Mouse (Mus musculus) CH12.LX (cell line): ENCODE measurements around the gene Mctp2. TPM values are rescaled to one million over a fixed set of nuclear protein-coding genes. Genes with fewer than 3 reads are reported as not detected.

Experiments used
- DNase-seq: peaks from one replicate; pipeline ENCODE4 v3.0.0-alpha.2; 2013; ENCODE audit errors: extremely low read depth
- H3K27ac ChIP-seq: 2 replicates; pipeline ENCODE4 v1.5.1; 2012; ENCODE audit warnings: low read depth, mild to moderate bottlenecking, control low read depth, moderate library complexity; ENCODE audit not compliant: insufficient read depth
- H3K27me3 ChIP-seq: replicated peaks from 2 replicates; pipeline ENCODE3; 2012; ENCODE audit warnings: inconsistent platforms
- H3K36me3 ChIP-seq, 2 experiments: replicated peaks in 1 of 2; 2 replicates each; pipeline versions ENCODE3 to v1.6.1; 2012; ENCODE audit warnings: inconsistent platforms in 1 of 2, low read length in 1 of 2, mild to moderate bottlenecking in 1 of 2, mixed read lengths in 1 of 2, moderate library complexity in 1 of 2; ENCODE audit not compliant: control insufficient read depth in 1 of 2, insufficient read depth in 1 of 2
- H3K4me1 ChIP-seq, 2 experiments: 2 replicates each; pipeline ENCODE4 v1.6.1; 2012; ENCODE audit warnings: inconsistent platforms in 1 of 2, moderate library complexity in 1 of 2; ENCODE audit not compliant: insufficient read depth in 2 of 2, control insufficient read depth in 1 of 2
- H3K4me2 ChIP-seq: 2 replicates; pipeline ENCODE4 v1.6.1; 2012; ENCODE audit warnings: low read depth, mild to moderate bottlenecking, control low read depth; ENCODE audit not compliant: poor library complexity, insufficient read depth, severe bottlenecking
- H3K4me3 ChIP-seq, 3 experiments: fragments of 150-350 bp in 1 of 3; sonication (generic) in 1 of 3; replicated peaks in 1 of 3; 2 replicates each; pipeline versions ENCODE3 to v1.5.1; 2011 to 2012; ENCODE audit warnings: low read depth in 2 of 3, low read length in 2 of 3, mild to moderate bottlenecking in 2 of 3, moderate library complexity in 2 of 3, control low read depth in 1 of 3, improper control_type of control experiment in 1 of 3, inconsistent platforms in 1 of 3, mixed read lengths in 1 of 3; ENCODE audit not compliant: poor library complexity in 1 of 3
- H3K79me2 ChIP-seq: replicated peaks from 2 replicates; pipeline ENCODE4 v1.6.1; 2012; ENCODE audit warnings: mild to moderate bottlenecking, moderate library complexity; ENCODE audit not compliant: control insufficient read depth, poor library complexity, insufficient read depth, severe bottlenecking; ENCODE audit errors: extremely low read depth
- H3K9ac ChIP-seq: 2 replicates; pipeline ENCODE4 v1.6.1; 2012; ENCODE audit warnings: low read depth, mild to moderate bottlenecking, control low read depth, moderate library complexity; ENCODE audit not compliant: insufficient read depth
- H3K9me3 ChIP-seq: replicated peaks from 2 replicates; pipeline ENCODE3; 2012; ENCODE audit warnings: low read length, inconsistent platforms, mixed read lengths
- BHLHE40 ChIP-seq: IDR thresholded peaks from 2 replicates; pipeline ENCODE4 v1.6.1; 2011; ENCODE audit warnings: mild to moderate bottlenecking, low read depth, low read length, improper control_type of control experiment
- CTCF ChIP-seq, 2 experiments: IDR thresholded peaks in 1 of 2; conservative IDR thresholded peaks in 1 of 2; 2 replicates each; pipeline ENCODE4 v1.5.1; 2011 to 2012; ENCODE audit warnings: low read depth in 2 of 2, low read length in 2 of 2, improper control_type of control experiment in 1 of 2, inconsistent platforms in 1 of 2, mild to moderate bottlenecking in 1 of 2, moderate library complexity in 1 of 2
- ELF1 ChIP-seq: IDR thresholded peaks from 2 replicates; pipeline ENCODE4 v1.6.1; 2014; ENCODE audit warnings: low read depth, mild to moderate bottlenecking, inconsistent platforms, low read length, improper control_type of control experiment
- EP300 ChIP-seq: IDR thresholded peaks from 2 replicates; pipeline ENCODE4 v1.6.1; 2011; ENCODE audit warnings: low read length, improper control_type of control experiment
- HCFC1 ChIP-seq: IDR thresholded peaks from 2 replicates; pipeline ENCODE4 v1.6.1; 2012; ENCODE audit warnings: low read depth, mild to moderate bottlenecking, inconsistent platforms, low read length, improper control_type of control experiment
- JUND ChIP-seq: conservative IDR thresholded peaks from 2 replicates; pipeline ENCODE4 v1.6.1; 2011; ENCODE audit warnings: low read depth, low read length, improper control_type of control experiment
- KAT2A ChIP-seq: IDR thresholded peaks from 2 replicates; pipeline ENCODE4 v1.6.1; 2012; ENCODE audit warnings: low read length, improper control_type of control experiment, inconsistent platforms; ENCODE audit not compliant: insufficient replicate concordance
- MAFK ChIP-seq: IDR thresholded peaks from 2 replicates; pipeline ENCODE4 v1.6.1; 2011; ENCODE audit warnings: low read length, improper control_type of control experiment; ENCODE audit not compliant: insufficient replicate concordance
- MAX ChIP-seq: IDR thresholded peaks from 2 replicates; pipeline ENCODE4 v1.6.1; 2011; ENCODE audit warnings: low read length, improper control_type of control experiment
- MAZ ChIP-seq: IDR thresholded peaks from 2 replicates; pipeline ENCODE4 v1.6.1; 2012; ENCODE audit warnings: low read depth, mild to moderate bottlenecking, inconsistent platforms, low read length, improper control_type of control experiment, moderate library complexity
- MYC ChIP-seq: IDR thresholded peaks from 2 replicates; pipeline ENCODE4 v1.6.1; 2011; ENCODE audit warnings: low read depth, mild to moderate bottlenecking, improper control_type of control experiment, low read length
- PAX5 ChIP-seq: IDR thresholded peaks from 2 replicates; pipeline ENCODE4 v1.6.1; 2012; ENCODE audit warnings: low read length, inconsistent platforms, mixed read lengths
- RAD21 ChIP-seq: IDR thresholded peaks from 2 replicates; pipeline ENCODE4 v1.6.1; 2011; ENCODE audit warnings: low read depth, mild to moderate bottlenecking, low read length, improper control_type of control experiment, moderate library complexity
- TBP ChIP-seq: conservative IDR thresholded peaks from 2 replicates; pipeline ENCODE4 v1.6.1; 2011; ENCODE audit warnings: low read depth, low read length, improper control_type of control experiment
- USF1 ChIP-seq: IDR thresholded peaks from 2 replicates; pipeline ENCODE4 v1.6.1; 2014; ENCODE audit warnings: low read depth, mild to moderate bottlenecking, inconsistent platforms, low read length, improper control_type of control experiment
- USF2 ChIP-seq: conservative IDR thresholded peaks from 2 replicates; pipeline ENCODE4 v1.6.1; 2011; ENCODE audit warnings: low read depth, low read length, improper control_type of control experiment
- ZKSCAN1 ChIP-seq: IDR thresholded peaks from 2 replicates; pipeline ENCODE4 v1.6.1; 2012; ENCODE audit warnings: low read depth, inconsistent platforms, low read length, improper control_type of control experiment, borderline replicate concordance
- ZNF384 ChIP-seq: IDR thresholded peaks from 2 replicates; pipeline ENCODE4 v1.6.1; 2012; ENCODE audit warnings: low read depth, low read length, improper control_type of control experiment, inconsistent platforms
- dilution Hi-C: fragments of 300-500 bp; cut with MboI; formaldehyde crosslinking; loops from 2 replicates; pipeline ENCODE4 v1.14.3; 2020; ENCODE audit warnings: low sequenced_read_pairs; ENCODE audit not compliant: extremely low pct_unique_long_range_greater_than_20kb, extremely low pct_ligation_motif_present
- in situ Hi-C: fragments of 300-500 bp; cut with MboI; formaldehyde crosslinking; loops from 3 replicates; pipeline ENCODE4 v1.14.3; 2019; ENCODE audit warnings: low sequenced_read_pairs, low pct_ligation_motif_present, low pct_unique_long_range_greater_than_20kb, mixed read lengths
- polyA plus RNA-seq: library from polyadenylated mRNA; unstranded; fragments of >175 nt; gene quantifications from 2 replicates; pipeline ENCODE4 v1.2.1, GENCODE M21; 2012; ENCODE audit warnings: low read depth; ENCODE audit not compliant: insufficient read length
- total RNA-seq, 2 experiments: library from RNA; depleted of rRNA; stranded (reverse); fragments of 300-350 nt in 1 of 2; fragments of >200 nt in 1 of 2; gene quantifications; 2 replicates each; pipeline ENCODE4 v1.2.3; 2012 to 2014

Mctp2 gene
- total and polyA plus RNA-seq, 3 experiments, result 0.23 to 0.48 (median 0.38) TPM

DNA sequence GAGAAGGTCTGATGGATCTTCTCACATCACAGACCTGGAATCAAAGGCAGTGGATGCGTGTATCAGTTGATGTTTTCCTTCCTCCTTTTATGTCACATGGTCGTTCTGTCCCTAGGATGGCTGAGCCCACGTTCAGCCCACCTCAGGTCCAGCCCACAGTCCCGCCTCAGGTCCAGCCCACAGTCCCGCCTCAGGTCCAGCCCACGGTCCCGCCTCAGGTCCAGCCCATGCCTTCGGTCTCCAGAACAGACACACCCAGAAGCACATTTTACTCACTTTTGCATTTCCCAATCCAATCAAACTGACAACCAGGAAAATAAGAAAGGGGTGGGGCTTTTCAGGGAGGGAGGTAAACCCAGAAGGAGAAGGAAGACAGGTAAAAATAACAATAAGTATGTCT lies 5.2 kb upstream of the Mctp2 start:
- no peaks in the 10 kb centered on the region for H3K36me3 ChIP-seq
- dilution Hi-C loops, result no loop called here
- H3K9ac ChIP-seq, result no peak overlapping the region
- DNase-seq, result peak; percentile 24
- H3K4me3 ChIP-seq, result no peak overlapping the region
- no peaks in the 10 kb centered on the region for H3K27me3 ChIP-seq
- H3K4me1 ChIP-seq, result peaks cover 0 to 4% of the 10 kb centered on the region in 2 experiments; a peak in 2 of 4 replicates
- H3K27ac ChIP-seq, result no peak overlapping the region
- no peaks in the 10 kb centered on the region for H3K9me3 ChIP-seq
- no peak overlapping the region for H3K4me2 ChIP-seq
- in situ Hi-C loops, result no loop called here
- no peaks in the 10 kb centered on the region for H3K79me2 ChIP-seq
- TF ChIP-seq TBP (no peak), MAFK (no peak), PAX5 (no peak), CTCF (conservative IDR thresholded peaks at IDR 0.05 in 1 of 2, IDR thresholded peaks at IDR 0.05 in 1 of 2; ENCODE audit: low read depth in 2 of 2, low read length in 2 of 2) (no peak), HCFC1 (no peak), USF2 (no peak), USF1 (no peak), KAT2A (no peak), JUND (no peak), ELF1 (no peak)

DNA sequence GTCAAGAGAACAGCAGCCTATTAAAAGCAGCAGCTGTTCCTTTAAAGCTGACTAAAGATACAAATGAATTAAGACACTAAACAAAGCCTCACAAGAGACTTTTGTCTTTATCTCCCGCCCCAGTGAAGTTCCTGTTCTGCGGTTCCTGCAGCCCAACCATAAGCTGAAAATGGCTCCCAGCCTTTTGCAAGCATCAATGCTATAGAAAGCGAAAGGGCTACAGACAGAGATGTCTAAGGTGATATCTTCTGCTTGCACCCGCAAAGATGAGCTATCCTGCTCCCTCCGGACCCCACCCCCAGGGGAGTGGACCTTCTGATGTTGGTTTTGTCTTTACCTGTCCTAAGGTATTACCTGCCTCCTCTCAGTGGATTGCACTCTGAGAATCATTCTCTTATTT lies 1.7 kb upstream of the Mctp2 start:
- Histone ChIP-seq H3K79me2 (no peaks in the 10 kb centered on the region), H3K27me3 (no peaks in the 10 kb centered on the region), H3K4me1 (peaks cover 0 to 11% of the 10 kb centered on the region in 2 experiments; a peak in 2 of 4 replicates), H3K36me3 (no peaks in the 10 kb centered on the region), H3K9me3 (no peaks in the 10 kb centered on the region), H3K27ac (no peak overlapping the region), H3K4me3 (no peak overlapping the region), H3K4me2 (no peak overlapping the region), H3K9ac (no peak overlapping the region)
- no peak for TF ChIP-seq RAD21
- TF ChIP-seq KAT2A, result no peak
- no peak for DNase-seq
- dilution Hi-C loops, result no loop called here
- in situ Hi-C loops, result no loop called here

DNA sequence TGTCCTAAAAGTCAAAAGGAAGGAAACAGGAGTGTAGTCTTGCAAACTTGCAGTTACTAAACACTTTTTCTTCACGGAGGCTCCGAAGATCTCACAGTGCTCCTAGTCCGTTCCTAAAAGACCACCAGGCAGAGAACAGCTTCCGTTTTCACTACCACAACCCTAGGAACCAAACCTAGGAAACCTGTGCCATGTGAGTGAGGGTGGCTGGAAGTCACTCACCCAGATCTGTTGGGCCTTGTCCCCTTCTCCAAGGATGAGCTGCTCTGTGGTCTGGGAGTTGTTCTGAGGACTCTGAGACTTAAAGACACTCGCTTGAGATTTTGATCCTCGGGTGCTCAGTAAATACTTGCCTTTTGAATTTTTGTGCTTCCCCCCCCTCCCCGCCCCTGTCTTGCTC lies 439 bp upstream of the Mctp2 start:
- no peaks in the 10 kb centered on the region for H3K79me2 ChIP-seq
- H3K9me3 ChIP-seq, result no peaks in the 10 kb centered on the region
- DNase-seq, result no peak
- no peak overlapping the region for H3K4me2 ChIP-seq
- H3K27me3 ChIP-seq, result no peaks in the 10 kb centered on the region
- no peaks in the 10 kb centered on the region for H3K36me3 ChIP-seq
- H3K27ac ChIP-seq, result no peak overlapping the region
- in situ Hi-C loops, result no loop called here
- peaks cover 0 to 11% of the 10 kb centered on the region in 2 experiments; a peak in 2 of 4 replicates for H3K4me1 ChIP-seq
- no peak overlapping the region for H3K9ac ChIP-seq
- TF ChIP-seq BHLHE40 (no peak), MAX (no peak), EP300 (no peak), PAX5 (no peak), USF1 (no peak), ZNF384 (no peak), MYC (no peak), ZKSCAN1 (no peak), MAZ (no peak)
- TF ChIP-seq, all 38 proteins: peak for 0
- dilution Hi-C loops, result no loop called here
- H3K4me3 ChIP-seq, result peak overlapping the region in 2 of 3 experiments; percentile 6 to 43
